In genomic region chr9:20642896-20643466, GRCm38 (mm10) we compare ENCODE assay signal across 8 mouse cellular contexts. TPM values are rescaled to one million over a fixed set of nuclear protein-coding genes. Genes with fewer than 3 reads are reported as not detected.
DNase-seq lines count a peak whose midpoint lies in the region; ATAC-seq and TF ChIP-seq lines count a peak whose summit lies in the region.

No protein-coding gene starts in this region.

- under 1% methylated on average over 30 of the region's 30 CpGs for WGBS in intestine, embryonic 16.5 days
- WGBS in limb, embryonic 14.5 days: 2% methylated on average over 30 of the region's 30 CpGs
- WGBS in midbrain, embryonic 16.5 days: under 1% methylated on average over 29 of the region's 30 CpGs

- peak overlapping the region; percentile 83 for H3K4me3 ChIP-seq in intestine, embryonic 16.5 days (ENCODE audit: low read length)
- peak overlapping the region; percentile 85 for H3K4me3 ChIP-seq in limb, embryonic 14.5 days (replicated peaks; ENCODE audit: low read length)
- peak overlapping the region; percentile 84 for H3K4me3 ChIP-seq in midbrain, embryonic 16.5 days (ENCODE audit: low read depth, low read length)

- TF ChIP-seq POLR2A in limb, embryonic 14.5 days (IDR thresholded peaks at IDR 0.05; ENCODE audit: borderline replicate concordance, extremely low read depth, insufficient read depth, insufficient read length): peak; percentile 31; the same call in 1 of the 2 replicates

- peaks cover 8% of the 10 kb centered on the region for H3K4me1 ChIP-seq in intestine, embryonic 16.5 days (ENCODE audit: control insufficient read depth, insufficient read depth, low read length)
- peaks cover 12% of the 10 kb centered on the region for H3K4me1 ChIP-seq in limb, embryonic 14.5 days (ENCODE audit: control insufficient read depth, insufficient read depth, low read length)
- H3K4me1 ChIP-seq in midbrain, embryonic 16.5 days (ENCODE audit: control insufficient read depth, insufficient read depth, low read length): peaks cover 32% of the 10 kb centered on the region

- H3K36me3 ChIP-seq in intestine, embryonic 16.5 days (ENCODE audit: control insufficient read depth, insufficient read depth, low read length): peaks cover 6% of the 10 kb centered on the region
- H3K36me3 ChIP-seq in limb, embryonic 14.5 days (ENCODE audit: control insufficient read depth, insufficient read depth, low read length): peaks cover 32% of the 10 kb centered on the region
- H3K36me3 ChIP-seq in midbrain, embryonic 16.5 days (ENCODE audit: control insufficient read depth, insufficient read depth, low read length): peaks cover 14% of the 10 kb centered on the region
- H3K36me3 ChIP-seq in splenic B cell, adult 2 months (ENCODE audit: control insufficient read depth, insufficient read depth, low read length, poor library complexity, severe bottlenecking): peaks cover 2% of the 10 kb centered on the region

- peak; percentile 86 for ATAC-seq in intestine, embryonic 16.5 days
- ATAC-seq in limb, embryonic 14.5 days (ENCODE audit: low FRiP score, low read depth): peak; percentile 79
- peak; percentile 76 for ATAC-seq in midbrain, embryonic 16.5 days

- H3K4me2 ChIP-seq in intestine, embryonic 16.5 days (ENCODE audit: low read depth, low read length): peak overlapping the region; percentile 95
- H3K4me2 ChIP-seq in limb, embryonic 14.5 days (replicated peaks; ENCODE audit: low read depth, low read length, severe bottlenecking): peak overlapping the region; percentile 97
- peak overlapping the region; percentile 99 for H3K4me2 ChIP-seq in midbrain, embryonic 16.5 days (ENCODE audit: low read length)

- H3K27me3 ChIP-seq in intestine, embryonic 16.5 days (replicated peaks; ENCODE audit: control insufficient read depth, insufficient read depth, low read length): no peaks in the 10 kb centered on the region
- no peaks in the 10 kb centered on the region for H3K27me3 ChIP-seq in limb, embryonic 14.5 days (ENCODE audit: control insufficient read depth, insufficient read depth, low read length)
- no peaks in the 10 kb centered on the region for H3K27me3 ChIP-seq in midbrain, embryonic 16.5 days (ENCODE audit: control insufficient read depth, insufficient read depth, low read depth, low read length)
- no peaks in the 10 kb centered on the region for H3K27me3 ChIP-seq in splenic B cell, adult 2 months (ENCODE audit: control insufficient read depth, insufficient read depth, low read length, poor library complexity, severe bottlenecking)

- peak; percentile 78 for DNase-seq in right cerebral cortex, adult 18-20 months
- no peak for DNase-seq in right cerebral cortex, postnatal 36 days (ENCODE audit: low spot score in 2 of 2)
- DNase-seq in embryo, embryonic 9.5 days (ENCODE audit: extremely low spot score): peak; percentile 85
- DNase-seq in gonadal fat pad, adult 2 months (ENCODE audit: low read depth): peak; percentile 56
- peak; percentile 96 for DNase-seq in limb, embryonic 14.5 days (ENCODE audit: low spot score)
- peak; percentile 91 for DNase-seq in splenic B cell, adult 2 months (ENCODE audit: low read depth, low spot score)

- H3K27ac ChIP-seq in intestine, embryonic 16.5 days (ENCODE audit: low read length): peak overlapping the region; percentile 97
- peak overlapping the region; percentile 92 for H3K27ac ChIP-seq in limb, embryonic 14.5 days (replicated peaks; ENCODE audit: low read depth, low read length)
- peak overlapping the region; percentile 89 for H3K27ac ChIP-seq in midbrain, embryonic 16.5 days (ENCODE audit: low read length)

- no peaks in the 10 kb centered on the region for H3K9me3 ChIP-seq in intestine, embryonic 16.5 days (ENCODE audit: control insufficient read depth, low read length)
- no peaks in the 10 kb centered on the region for H3K9me3 ChIP-seq in limb, embryonic 14.5 days (ENCODE audit: control insufficient read depth, low read length)
- no peaks in the 10 kb centered on the region for H3K9me3 ChIP-seq in midbrain, embryonic 16.5 days (replicated peaks; ENCODE audit: control insufficient read depth, low read length, poor library complexity, severe bottlenecking)

- H3K9ac ChIP-seq in intestine, embryonic 16.5 days (ENCODE audit: low read depth, low read length): peak overlapping the region; percentile 86
- H3K9ac ChIP-seq in limb, embryonic 14.5 days (ENCODE audit: low read depth, low read length, severe bottlenecking): peak overlapping the region; percentile 80
- H3K9ac ChIP-seq in midbrain, embryonic 16.5 days (ENCODE audit: low read depth, low read length): peak overlapping the region; percentile 89

RNA-seq across cellular contexts. Expression of gene Ubl5, which starts 0.3 kb away (rescaled TPM):
- polyA plus RNA-seq in gonadal fat pad, adult 2 months (2012; rRNA removed): 207 and 259 TPM in 2 replicates
- 356 and 361 TPM in 2 replicates for polyA plus RNA-seq in intestine, embryonic 16.5 days (2015; fragmentation: Nextera tagmentation; extraction: Ambion mirVana)
- polyA plus RNA-seq in limb, embryonic 14.5 days (2012; rRNA removed): 229 and 475 TPM in 2 replicates
- polyA plus RNA-seq in limb, embryonic 14.5 days (2014; fragmentation: Nextera tagmentation; extraction: Ambion mirVana): 347 and 354 TPM in 2 replicates
- 444 and 482 TPM in 2 replicates for polyA plus RNA-seq in midbrain, embryonic 16.5 days (2015; fragmentation: Nextera tagmentation; extraction: Ambion mirVana)

RNA-seq across cellular contexts. Expression of gene Fbxl12, which starts 1.6 kb away (rescaled TPM):
- polyA plus RNA-seq in gonadal fat pad, adult 2 months (2012; rRNA removed): 28.5 and 35.2 TPM in 2 replicates
- 16.5 and 17.3 TPM in 2 replicates for polyA plus RNA-seq in intestine, embryonic 16.5 days (2015; fragmentation: Nextera tagmentation; extraction: Ambion mirVana)
- polyA plus RNA-seq in limb, embryonic 14.5 days (2012; rRNA removed): 41.5 and 52.8 TPM in 2 replicates
- polyA plus RNA-seq in limb, embryonic 14.5 days (2014; fragmentation: Nextera tagmentation; extraction: Ambion mirVana): 11.9 and 12.9 TPM in 2 replicates
- polyA plus RNA-seq in midbrain, embryonic 16.5 days (2015; fragmentation: Nextera tagmentation; extraction: Ambion mirVana): 13.8 and 14.7 TPM in 2 replicates

RNA-seq across cellular contexts. Expression of gene Pin1, which starts 8.9 kb away (rescaled TPM):
- polyA plus RNA-seq in gonadal fat pad, adult 2 months (2012; rRNA removed): 19.5 and 24.9 TPM in 2 replicates
- 42.0 and 45.4 TPM in 2 replicates for polyA plus RNA-seq in intestine, embryonic 16.5 days (2015; fragmentation: Nextera tagmentation; extraction: Ambion mirVana)
- 25.2 and 28.0 TPM in 2 replicates for polyA plus RNA-seq in limb, embryonic 14.5 days (2012; rRNA removed)
- 47.8 and 51.2 TPM in 2 replicates for polyA plus RNA-seq in limb, embryonic 14.5 days (2014; fragmentation: Nextera tagmentation; extraction: Ambion mirVana)
- 61.0 and 61.6 TPM in 2 replicates for polyA plus RNA-seq in midbrain, embryonic 16.5 days (2015; fragmentation: Nextera tagmentation; extraction: Ambion mirVana)

Comparison
In these comparisons a context has a peak if more than half of its experiments do, and no peak if none do; other contexts are left out.
1. DNase-seq: peak in right cerebral cortex, adult 18-20 months (single experiment), embryo, embryonic 9.5 days (single experiment), gonadal fat pad, adult 2 months (single experiment), limb, embryonic 14.5 days (single experiment) and splenic B cell, adult 2 months (single experiment); none in right cerebral cortex, postnatal 36 days (0 of 2).
2. Peak in every context shown above with its lines, with median percentiles within 50 percentile points of each other: ATAC-seq, H3K27ac ChIP-seq, H3K4me2 ChIP-seq, H3K4me3 ChIP-seq and H3K9ac ChIP-seq.